Mouse (Mus musculus): ENCODE data around the gene Fbln2.

GRCm38 (mm10) chr6:91205791-91206190 lies 6.5 kb upstream of the Fbln2 start:
- TF ChIP-seq GATA1 (IDR thresholded peaks at IDR 0.05; ENCODE audit: borderline replicate concordance, low read length) (no peak), FLI1 (IDR thresholded peaks at IDR 0.05; ENCODE audit: low read length) (no peak)
